Mouse (Mus musculus) small intestine, adult 2 months (tissue): Measurements from ENCODE around the gene Kif2a. TPM values are rescaled to one million over a fixed set of nuclear protein-coding genes. Genes with fewer than 3 reads are reported as not detected.
"Not testable (repeated sequence)": the region's sequence is repeated elsewhere in the genome, so short reads cannot be mapped to it uniquely, and the experiment has no call there.

Experiments used
- H3K27ac ChIP-seq: fragments of 200-500 bp; 2 replicates; pipeline ENCODE4 v1.5.1; 2012; ENCODE audit warnings: low read depth, low read length, control low read depth, inconsistent platforms; ENCODE audit not compliant: insufficient read depth
- H3K27me3 ChIP-seq: fragments of 200-500 bp; 2 replicates; pipeline ENCODE4 v1.6.1; 2012; ENCODE audit warnings: mild to moderate bottlenecking, moderate library complexity, low read length, inconsistent platforms; ENCODE audit not compliant: control insufficient read depth, insufficient read depth
- H3K36me3 ChIP-seq: fragments of 200-500 bp; 2 replicates; pipeline ENCODE4 v1.6.1; 2012; ENCODE audit warnings: mild to moderate bottlenecking, low read length, control low read depth, inconsistent platforms; ENCODE audit not compliant: control insufficient read depth, insufficient read depth
- H3K4me1 ChIP-seq: fragments of 200-500 bp; 2 replicates; pipeline ENCODE4 v1.6.1; 2012; ENCODE audit warnings: low read length, inconsistent platforms, mixed read lengths; ENCODE audit not compliant: control insufficient read depth, insufficient read depth, insufficient read length
- H3K4me3 ChIP-seq: fragments of 200-500 bp; 2 replicates; pipeline ENCODE4 v1.5.1; 2012; ENCODE audit warnings: low read depth, mild to moderate bottlenecking, control low read depth, inconsistent platforms, low read length, moderate library complexity
- CTCF ChIP-seq: fragments of 200-500 bp; IDR thresholded peaks from 2 replicates; pipeline ENCODE4 v1.5.1; 2012; ENCODE audit warnings: low read depth, mild to moderate bottlenecking, control low read depth, inconsistent platforms, low read length, moderate library complexity, mixed read lengths; ENCODE audit not compliant: insufficient replicate concordance, insufficient read length; ENCODE audit errors: extremely low read depth
- POLR2A ChIP-seq: fragments of 200-500 bp; IDR thresholded peaks from 2 replicates; pipeline ENCODE4 v1.6.1; 2012; ENCODE audit warnings: low read depth, mild to moderate bottlenecking, control low read depth, inconsistent platforms, low read length, moderate library complexity
- WGBS: fragments of 180-500 bp; shearing (Covaris S2); methylation state at CpG from one replicate; pipeline ENCODE4 v1.1.7; 2018; 5-methylcytosine and 5-hydroxymethylcytosine counted together
- polyA plus RNA-seq: library from polyadenylated mRNA; depleted of rRNA; stranded (reverse); fragments of >200 nt; gene quantifications from 2 replicates; pipeline ENCODE4 v1.2.3, GENCODE M21; 2012

Kif2a gene
- polyA plus RNA-seq, 1 experiment, result 0.95 TPM

DNA sequence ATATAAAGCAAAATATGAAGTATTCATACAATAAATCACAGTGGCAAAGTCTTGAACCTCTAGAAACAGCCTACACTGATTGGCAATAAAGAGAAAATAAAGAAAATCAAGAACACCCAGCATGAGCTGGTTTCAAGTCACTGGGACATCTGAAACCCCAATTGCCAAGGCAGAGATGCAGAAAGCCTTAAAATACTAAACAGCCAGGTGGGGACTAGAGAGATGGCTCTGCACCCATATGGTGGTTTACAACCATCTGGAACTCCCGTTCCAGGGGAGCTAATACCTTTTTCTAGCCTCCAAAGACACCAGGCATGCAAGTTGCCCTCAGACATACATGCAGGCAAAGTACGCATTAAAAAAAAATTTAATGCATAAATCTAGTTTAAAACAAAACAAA, 23.9 kb downstream of the Kif2a start:
- TF ChIP-seq POLR2A (no peak), CTCF (no peak)
- Histone ChIP-seq H3K27me3 (no peaks in the 10 kb centered on the region), H3K4me3 (no peak overlapping the region), H3K4me1 (peaks cover 10% of the 10 kb centered on the region; the same call in 1 of the 2 replicates), H3K27ac (peak overlapping the region; percentile 2; the same call in 1 of the 2 replicates), H3K36me3 (peaks cover 6% of the 10 kb centered on the region; the same call in 1 of the 2 replicates)
- 74% methylated on average over 2 of the region's 2 CpGs for WGBS

DNA sequence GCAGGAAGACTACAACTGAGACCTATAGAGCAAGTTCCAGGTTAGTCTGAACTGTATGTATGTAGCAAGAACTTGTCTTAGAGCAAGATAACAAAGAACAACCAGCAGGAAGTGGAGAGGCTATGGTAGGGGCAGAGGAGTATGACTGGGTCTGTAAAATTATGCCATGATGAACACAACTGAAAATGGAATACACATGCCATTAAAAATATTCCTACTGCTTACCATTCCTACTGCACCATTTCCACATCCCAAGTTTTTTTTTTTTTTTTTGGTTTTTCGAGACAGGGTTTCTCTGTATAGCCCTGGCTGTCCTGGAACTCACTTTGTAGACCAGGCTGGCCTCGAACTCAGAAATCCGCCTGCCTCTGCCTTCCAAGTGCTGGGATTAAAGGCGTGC, 24.4 kb downstream of the Kif2a start:
- not testable (repeated sequence) for H3K27me3 ChIP-seq, H3K4me1 ChIP-seq, H3K4me3 ChIP-seq, H3K27ac ChIP-seq
- peaks cover 10% of the 10 kb centered on the region for H3K36me3 ChIP-seq
- WGBS, result 94% methylated on average over 4 of the region's 4 CpGs

DNA sequence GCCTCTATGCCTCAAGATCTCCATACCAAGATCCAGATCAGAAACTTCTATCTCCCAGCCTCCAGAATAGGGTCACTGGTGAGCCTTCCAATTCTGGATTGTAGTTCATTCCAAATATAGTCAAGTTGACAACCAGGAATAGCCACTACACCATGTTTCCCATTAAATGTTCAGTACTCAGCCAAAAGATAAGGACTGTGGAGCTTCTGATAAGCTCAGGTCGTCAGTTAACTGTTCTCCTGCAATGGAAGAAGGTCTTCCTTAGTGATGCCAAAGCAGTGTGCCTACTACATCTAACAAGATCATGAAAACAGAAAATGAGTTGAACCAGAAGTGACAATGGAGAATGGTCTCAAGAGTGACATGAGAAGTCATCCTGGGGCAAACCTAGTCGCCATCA, 25.0 kb downstream of the Kif2a start:
- Histone ChIP-seq H3K27ac (peak overlapping the region; percentile 32; the same call in 1 of the 2 replicates), H3K36me3 (peaks cover 12% of the 10 kb centered on the region), H3K4me1 (peaks cover 9% of the 10 kb centered on the region; the same call in 1 of the 2 replicates), H3K27me3 (no peaks in the 10 kb centered on the region), H3K4me3 (no peak overlapping the region)
- no peak for TF ChIP-seq POLR2A
- WGBS, result 52% methylated on average over 2 of the region's 2 CpGs

DNA sequence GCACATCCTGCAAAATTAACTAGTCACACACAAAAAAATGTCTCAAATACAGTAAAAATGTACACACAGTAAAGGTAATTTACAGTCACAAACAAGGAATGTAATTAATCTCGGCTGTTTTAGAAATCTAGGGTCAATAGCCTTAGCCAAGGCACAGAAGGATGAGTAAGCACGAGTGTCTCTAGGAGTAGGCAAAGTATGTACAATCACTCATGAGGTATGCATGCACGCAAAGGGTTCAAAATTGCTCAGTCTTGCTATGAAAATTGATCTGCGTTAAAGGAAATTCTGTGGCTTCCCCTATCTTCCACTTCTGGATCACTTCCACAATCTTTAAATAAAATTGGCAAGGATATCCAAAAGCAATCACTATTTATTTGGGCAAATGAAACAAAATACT, 60.4 kb downstream of the Kif2a start:
- H3K36me3 ChIP-seq, result peaks cover 33% of the 10 kb centered on the region
- WGBS, result 86% methylated on average over 4 of the region's 4 CpGs
- H3K27ac ChIP-seq, result no peak overlapping the region

GRCm38 (mm10) chr13:106960557-106960956, 61.4 kb downstream of the Kif2a start:
- Histone ChIP-seq H3K27me3 (no peaks in the 10 kb centered on the region), H3K4me1 (no peaks in the 10 kb centered on the region), H3K4me3 (no peak overlapping the region), H3K36me3 (peaks cover 39% of the 10 kb centered on the region), H3K27ac (no peak overlapping the region)
- 84% methylated on average over 3 of the region's 3 CpGs for WGBS
- no peak for TF ChIP-seq CTCF
- TF ChIP-seq POLR2A, result no peak

More for the DNA sequence above, 60.4 kb downstream of the Kif2a start:
- no peak overlapping the region for H3K4me3 ChIP-seq
- no peaks in the 10 kb centered on the region for H3K4me1 ChIP-seq
- H3K27me3 ChIP-seq, result no peaks in the 10 kb centered on the region
- no peak for TF ChIP-seq POLR2A

GRCm38 (mm10) chr13:106958286-106958685, 63.6 kb downstream of the Kif2a start:
- no peak overlapping the region for H3K4me3 ChIP-seq
- H3K4me1 ChIP-seq, result no peaks in the 10 kb centered on the region
- peaks cover 38% of the 10 kb centered on the region for H3K36me3 ChIP-seq
- 88% methylated on average over 3 of the region's 3 CpGs for WGBS
- no peaks in the 10 kb centered on the region for H3K27me3 ChIP-seq
- TF ChIP-seq CTCF (no peak), POLR2A (no peak)
- H3K27ac ChIP-seq, result no peak overlapping the region

DNA sequence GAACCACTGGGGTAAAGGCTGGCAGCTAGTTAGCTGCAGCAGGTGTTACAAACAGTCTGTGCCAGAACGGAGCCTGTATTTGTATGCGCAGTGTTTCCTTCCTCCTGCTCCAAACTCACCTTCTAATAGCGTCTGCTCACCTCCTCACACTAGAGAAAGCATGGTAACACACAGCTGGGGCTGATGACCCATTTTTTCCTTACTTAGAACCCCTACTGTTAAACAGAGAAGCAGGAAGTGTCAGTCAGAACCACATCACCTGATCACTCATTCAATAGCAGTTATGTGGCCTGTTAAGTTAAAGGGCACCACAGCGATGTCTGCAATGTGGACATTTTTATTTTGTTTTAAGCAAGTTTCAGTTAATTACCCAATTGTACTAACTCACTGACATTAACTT, 64.4 kb downstream of the Kif2a start:
- WGBS, result 84% methylated on average over 4 of the region's 4 CpGs
- TF ChIP-seq CTCF (no peak), POLR2A (no peak)
- H3K4me1 ChIP-seq, result no peaks in the 10 kb centered on the region
- no peak overlapping the region for H3K27ac ChIP-seq
- no peak overlapping the region for H3K4me3 ChIP-seq
- no peaks in the 10 kb centered on the region for H3K27me3 ChIP-seq
- peaks cover 37% of the 10 kb centered on the region for H3K36me3 ChIP-seq

GRCm38 (mm10) chr13:106954880-106955279, 67.0 kb downstream of the Kif2a start:
- no peaks in the 10 kb centered on the region for H3K4me1 ChIP-seq
- H3K27ac ChIP-seq, result no peak overlapping the region
- no peaks in the 10 kb centered on the region for H3K27me3 ChIP-seq
- WGBS, result 93% methylated on average over 3 of the region's 3 CpGs
- no peak overlapping the region for H3K4me3 ChIP-seq
- TF ChIP-seq CTCF (no peak), POLR2A (no peak)
- H3K36me3 ChIP-seq, result peaks cover 39% of the 10 kb centered on the region
